Mouse (Mus musculus) thymus, postnatal 10 days (tissue): Measurements from ENCODE around the gene Fgf10.

Experiments used
- DNase-seq, 2 experiments: peaks; one replicate each; pipeline ENCODE4 v3.0.0; 2021; ENCODE audit warnings: low spot score in 2 of 2

Gene Fgf10

GRCm38 (mm10) chr13:118716726-118717125 lies 47.1 kb downstream of the Fgf10 start:
- no peak for DNase-seq

GRCm38 (mm10) chr13:118718396-118718795 lies 48.8 kb downstream of the Fgf10 start:
- DNase-seq, result no peak

GRCm38 (mm10) chr13:118721668-118722067 lies 52.1 kb downstream of the Fgf10 start:
- DNase-seq, result no peak

- no peak for DNase-seq
Observed at GRCm38 (mm10) chr13:118731850-118732552, 62.4 kb downstream of the Fgf10 start.

- DNase-seq, result no peak
Observed at GRCm38 (mm10) chr13:118739854-118740411, 70.3 kb downstream of the Fgf10 start.

GRCm38 (mm10) chr13:118742788-118743187 lies 73.2 kb downstream of the Fgf10 start:
- no peak for DNase-seq

- no peak for DNase-seq
Observed at GRCm38 (mm10) chr13:118744806-118745205, 75.2 kb downstream of the Fgf10 start.

- no peak for DNase-seq
Observed at GRCm38 (mm10) chr13:118746427-118746826, 76.8 kb downstream of the Fgf10 start.

- no peak for DNase-seq
Observed at GRCm38 (mm10) chr13:118754024-118754423, 84.4 kb downstream of the Fgf10 start.

GRCm38 (mm10) chr13:118759021-118759420 lies 89.4 kb downstream of the Fgf10 start:
- DNase-seq, result no peak

- DNase-seq, result no peak
Observed at GRCm38 (mm10) chr13:118762982-118763381, 93.4 kb downstream of the Fgf10 start.

GRCm38 (mm10) chr13:118772188-118772587 lies 102.6 kb downstream of the Fgf10 start:
- DNase-seq, result no peak

- no peak for DNase-seq
Observed at GRCm38 (mm10) chr13:118775148-118775547, 105.6 kb downstream of the Fgf10 start.

GRCm38 (mm10) chr13:118779161-118779560 lies 109.6 kb downstream of the Fgf10 start:
- DNase-seq, result no peak

- no peak for DNase-seq
Observed at GRCm38 (mm10) chr13:118791753-118792152, 122.2 kb downstream of the Fgf10 start.

- DNase-seq, result no peak
Observed at GRCm38 (mm10) chr13:118792198-118792597, 122.6 kb downstream of the Fgf10 start.

- no peak for DNase-seq
Observed at GRCm38 (mm10) chr13:118800176-118800575, 130.6 kb downstream of the Fgf10 start.

- no peak for DNase-seq
Observed at GRCm38 (mm10) chr13:118806662-118807061, 137.1 kb downstream of the Fgf10 start.

GRCm38 (mm10) chr13:118819785-118820184 lies 150.2 kb downstream of the Fgf10 start:
- no peak for DNase-seq

- no peak for DNase-seq
Observed at GRCm38 (mm10) chr13:118823113-118823512, 153.5 kb downstream of the Fgf10 start.

- DNase-seq, result no peak
Observed at GRCm38 (mm10) chr13:118825102-118825501, 155.5 kb downstream of the Fgf10 start.

- no peak for DNase-seq
Observed at GRCm38 (mm10) chr13:118828604-118829381, 159.2 kb downstream of the Fgf10 start.

- DNase-seq, result no peak
Observed at GRCm38 (mm10) chr13:118834021-118834420, 164.4 kb downstream of the Fgf10 start.
